Mouse (Mus musculus) hematopoietic stem cell, adult 5-6 weeks (primary cell): ENCODE measurements around the gene Oxct2a. TPM values are rescaled to one million over a fixed set of nuclear protein-coding genes. Genes with fewer than 3 reads are reported as not detected.
A peak's percentile ranks its signal among the peaks of the same experiment; 100 is the strongest.
"Not testable (repeated sequence)": the region's sequence is repeated elsewhere in the genome, so short reads cannot be mapped to it uniquely, and the experiment has no call there.

Experiments used
- ATAC-seq, 2 experiments: fragments of 125-278 bp in 1 of 2; replicated peaks in 1 of 2; 2 replicates each; pipeline ENCODE4 v1.8.0; 2016 to 2017; ENCODE audit warnings: inconsistent platforms in 2 of 2, mild to moderate bottlenecking in 2 of 2, moderate number of reproducible peaks in 2 of 2, low read depth in 1 of 2, moderate TSS enrichment in 1 of 2; ENCODE audit not compliant: low FRiP score in 2 of 2, poor library complexity in 2 of 2, severe bottlenecking in 2 of 2, insufficient read depth in 1 of 2, low TSS enrichment in 1 of 2
- total RNA-seq: library from RNA; stranded (forward); fragments of 172-1452, 232-1000 nt; gene quantifications from 2 replicates; pipeline ENCODE4 v1.2.3, GENCODE M21; 2017

Oxct2a gene
- total RNA-seq, 1 experiment from 2014 or later, result not detected

GRCm38 (mm10) chr4:123292390-123292789 is 31.0 kb downstream of the Oxct2a start:
- ATAC-seq, result no peak

- no peak for ATAC-seq
Observed at GRCm38 (mm10) chr4:123289038-123289437, 34.4 kb downstream of the Oxct2a start.

- no peak for ATAC-seq
Observed at GRCm38 (mm10) chr4:123286790-123287189, 36.6 kb downstream of the Oxct2a start.

- no peak for ATAC-seq
Observed at GRCm38 (mm10) chr4:123284731-123285624, 38.5 kb downstream of the Oxct2a start.

GRCm38 (mm10) chr4:123283675-123284064 is 39.8 kb downstream of the Oxct2a start:
- ATAC-seq, result not testable (repeated sequence)

DNA sequence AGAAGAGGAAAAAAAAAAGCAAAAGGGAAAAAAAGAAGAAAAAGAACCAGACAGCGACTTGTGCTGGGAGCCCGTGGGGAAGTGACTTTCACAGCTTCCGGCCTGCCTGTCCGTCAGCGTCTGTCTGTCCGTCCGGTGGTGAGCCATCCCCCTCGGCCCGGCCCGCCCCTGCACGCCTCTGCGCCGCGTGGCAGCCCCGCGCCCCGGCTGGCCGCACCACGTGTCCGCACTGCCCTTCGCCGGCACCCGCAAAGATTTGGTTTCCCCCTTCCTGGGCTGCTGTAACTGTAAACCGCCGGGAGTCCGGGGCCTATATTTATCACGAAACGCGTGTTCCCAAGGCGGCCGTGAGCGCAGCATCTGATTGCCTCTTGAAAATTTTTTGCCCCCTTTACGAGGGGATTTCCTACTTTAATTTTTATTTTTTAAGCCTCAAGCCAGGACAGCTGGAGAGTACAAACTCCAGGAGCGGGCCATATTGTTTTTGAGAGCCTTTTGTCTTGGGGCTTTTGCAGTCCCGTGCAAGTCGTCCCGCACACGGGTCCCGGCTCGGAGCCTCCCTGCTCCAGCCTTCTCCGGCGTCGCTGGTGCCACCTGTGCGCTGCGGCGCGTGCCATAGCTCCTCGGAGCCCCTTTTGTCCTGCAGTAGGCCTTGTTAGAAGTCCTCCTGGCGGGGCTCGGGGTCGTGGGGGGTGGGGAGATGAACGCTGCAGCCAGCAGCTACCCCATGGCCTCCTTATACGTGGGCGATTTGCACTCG is 40.3 kb downstream of the Oxct2a start:
- ATAC-seq, result peak in 1 of 2 experiments; percentile 43; a peak in 1 of 4 replicates

DNA sequence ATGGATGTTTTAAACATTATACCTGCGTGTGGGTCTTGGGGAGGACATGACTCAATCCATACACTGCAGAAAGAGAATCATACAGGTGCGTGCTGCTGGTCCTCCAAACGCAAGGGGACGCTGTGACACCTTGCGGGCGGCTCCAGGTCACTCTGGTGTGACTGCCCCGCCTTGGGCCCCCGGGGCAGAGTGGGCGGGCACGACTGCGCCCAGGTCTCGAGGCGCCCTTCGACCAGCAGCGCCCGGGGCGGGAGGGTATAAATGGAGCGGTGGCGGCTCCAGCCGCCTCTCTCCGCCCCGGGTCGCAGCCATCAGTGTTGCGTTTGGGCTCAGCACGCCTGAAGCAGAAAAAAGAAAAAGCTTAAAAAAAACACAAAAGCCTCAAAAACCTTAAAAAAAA is 40.9 kb downstream of the Oxct2a start:
- peak; percentile 92 to 96 for ATAC-seq

- no peak for ATAC-seq
Observed at GRCm38 (mm10) chr4:123280117-123280516, 43.3 kb downstream of the Oxct2a start.

Other genes starting within 250 kb of the Oxct2a start
- gene Bmp8b, start 218.5 kb downstream of the Oxct2a start, total RNA-seq, result not detected in 2 replicates
- gene Oxct2b, start 207.4 kb downstream of the Oxct2a start, total RNA-seq, result not detected in 2 replicates
- gene Ppie, start 183.7 kb downstream of the Oxct2a start, total RNA-seq, result 89.7 and 91.0 TPM in 2 replicates
- not detected in 2 replicates for gene Hpcal4, start 140.4 kb downstream of the Oxct2a start, total RNA-seq
- not detected in 2 replicates for gene Nt5c1a, start 122.1 kb downstream of the Oxct2a start, total RNA-seq
- not detected in 2 replicates for gene Heyl, start 90.1 kb downstream of the Oxct2a start, total RNA-seq
- gene Pabpc4, start 61.3 kb downstream of the Oxct2a start, total RNA-seq, result 87.7 and 112 TPM in 2 replicates
- gene Bmp8a, start 19.6 kb upstream of the Oxct2a start, total RNA-seq, result 0.19 TPM in 1 of 2 replicates, not detected in the other